Mouse (Mus musculus): ENCODE results near the gene Srm. TPM values are rescaled to one million over a fixed set of nuclear protein-coding genes. Genes with fewer than 3 reads are reported as not detected.

Srm gene
- 21.0 and 27.3 TPM in 2 replicates for total RNA-seq (2015)
- total RNA-seq (2017): 4.7 and 8.5 TPM in 2 replicates

- peak; percentile 98 for ATAC-seq (ENCODE audit: poor library complexity, severe bottlenecking)
Measured at GRCm38 (mm10) chr4:148591171-148591630, at the start of gene Srm. Gene Srm (plus strand): TSS chr4:148591503.

GRCm38 (mm10) chr4:148549106-148549505 is 42.2 kb upstream of the Srm start:
- no peak for ATAC-seq (ENCODE audit: poor library complexity, severe bottlenecking)

GRCm38 (mm10) chr4:148557766-148558165 is 33.5 kb upstream of the Srm start:
- ATAC-seq (ENCODE audit: poor library complexity, severe bottlenecking): 0 out of 2 replicates have a peak, but pooled peaks have one; percentile 5

- ATAC-seq (ENCODE audit: poor library complexity, severe bottlenecking): peak; percentile 94
Measured at GRCm38 (mm10) chr4:148558297-148559000, 32.9 kb upstream of the Srm start, which contains the start of gene Exosc10. Gene Exosc10 (plus strand): TSS chr4:148558429.

GRCm38 (mm10) chr4:148562676-148563075 is 28.6 kb upstream of the Srm start:
- ATAC-seq (ENCODE audit: poor library complexity, severe bottlenecking): no peak

- no peak for ATAC-seq (ENCODE audit: poor library complexity, severe bottlenecking)
Measured at GRCm38 (mm10) chr4:148563595-148563994, 27.7 kb upstream of the Srm start.

GRCm38 (mm10) chr4:148570138-148570537 is 21.2 kb upstream of the Srm start:
- ATAC-seq (ENCODE audit: poor library complexity, severe bottlenecking): no peak

GRCm38 (mm10) chr4:148570693-148571295 is 20.5 kb upstream of the Srm start:
- ATAC-seq (ENCODE audit: poor library complexity, severe bottlenecking): no peak

- ATAC-seq (ENCODE audit: poor library complexity, severe bottlenecking): no peak
Measured at GRCm38 (mm10) chr4:148573222-148573621, 18.1 kb upstream of the Srm start.

GRCm38 (mm10) chr4:148580765-148581164 is 10.5 kb upstream of the Srm start:
- no peak for ATAC-seq (ENCODE audit: poor library complexity, severe bottlenecking)

GRCm38 (mm10) chr4:148581422-148581821 is 9.9 kb upstream of the Srm start:
- ATAC-seq (ENCODE audit: poor library complexity, severe bottlenecking): no peak

- peak; percentile 94 for ATAC-seq (ENCODE audit: poor library complexity, severe bottlenecking)
Measured at GRCm38 (mm10) chr4:148583257-148583656, 8.0 kb upstream of the Srm start.

- no peak for ATAC-seq (ENCODE audit: poor library complexity, severe bottlenecking)
Measured at GRCm38 (mm10) chr4:148586648-148587047, 4.7 kb upstream of the Srm start.

GRCm38 (mm10) chr4:148588793-148589192 is 2.5 kb upstream of the Srm start:
- ATAC-seq (ENCODE audit: poor library complexity, severe bottlenecking): no peak

GRCm38 (mm10) chr4:148589565-148589964 is 1.7 kb upstream of the Srm start:
- no peak for ATAC-seq (ENCODE audit: poor library complexity, severe bottlenecking)

- ATAC-seq (ENCODE audit: poor library complexity, severe bottlenecking): no peak
Measured at GRCm38 (mm10) chr4:148590421-148591170, 707 bp upstream of the Srm start.

GRCm38 (mm10) chr4:148591637-148592380 is 506 bp downstream of the Srm start:
- peak; percentile 5; the same call in 1 of the 2 replicates for ATAC-seq (ENCODE audit: poor library complexity, severe bottlenecking)

- no peak for ATAC-seq (ENCODE audit: poor library complexity, severe bottlenecking)
Measured at GRCm38 (mm10) chr4:148593996-148594395, 2.7 kb downstream of the Srm start.

GRCm38 (mm10) chr4:148595916-148596315 is 4.6 kb downstream of the Srm start:
- ATAC-seq (ENCODE audit: poor library complexity, severe bottlenecking): no peak

- ATAC-seq (ENCODE audit: poor library complexity, severe bottlenecking): no peak
Measured at GRCm38 (mm10) chr4:148596731-148597130, 5.4 kb downstream of the Srm start.

- no peak for ATAC-seq (ENCODE audit: poor library complexity, severe bottlenecking)
Measured at GRCm38 (mm10) chr4:148598826-148599225, 7.5 kb downstream of the Srm start.
